Mouse (Mus musculus) induced T-regulatory cell, adult 2 months (primary cell): ENCODE measurements around the gene Gm28539.

Experiments
- DNase-seq: peaks from one replicate; pipeline ENCODE4 v3.0.0-alpha.2; 2012; ENCODE audit warnings: low read depth

Gm28539 gene

GRCm38 (mm10) chr16:18836468-18837208 lies at the start of gene Gm28539, which contains the start of gene 2510002D24Rik:
Gm28539 (plus strand) TSS chr16:18836584.
2510002D24Rik (plus strand) TSS chr16:18836578.
- DNase-seq, result peak; percentile 96

GRCm38 (mm10) chr16:18786652-18787051 lies 49.7 kb upstream of the Gm28539 start:
- no peak for DNase-seq

GRCm38 (mm10) chr16:18788627-18789406 lies 47.6 kb upstream of the Gm28539 start:
- no peak for DNase-seq

GRCm38 (mm10) chr16:18795223-18795899 lies 41.0 kb upstream of the Gm28539 start:
- DNase-seq, result no peak

- no peak for DNase-seq
Observed at GRCm38 (mm10) chr16:18796645-18797044, 39.7 kb upstream of the Gm28539 start.

GRCm38 (mm10) chr16:18798151-18798550 lies 38.2 kb upstream of the Gm28539 start:
- no peak for DNase-seq

- DNase-seq, result peak; percentile 17
Observed at GRCm38 (mm10) chr16:18798841-18799240, 37.5 kb upstream of the Gm28539 start.

- no peak for DNase-seq
Observed at GRCm38 (mm10) chr16:18805746-18806145, 30.6 kb upstream of the Gm28539 start.

GRCm38 (mm10) chr16:18809001-18809400 lies 27.4 kb upstream of the Gm28539 start:
- no peak for DNase-seq

GRCm38 (mm10) chr16:18811032-18811431 lies 25.4 kb upstream of the Gm28539 start:
- DNase-seq, result no peak

GRCm38 (mm10) chr16:18811468-18812384 lies 24.7 kb upstream of the Gm28539 start, which contains the start of the genes Ufd1 and Cdc45:
Ufd1 (plus strand) TSS chr16:18811779.
Cdc45 (minus strand) TSS chr16:18811987.
- peak; percentile 97 for DNase-seq

- no peak for DNase-seq
Observed at GRCm38 (mm10) chr16:18812385-18812910, 23.9 kb upstream of the Gm28539 start.

- no peak for DNase-seq
Observed at GRCm38 (mm10) chr16:18822356-18822755, 14.0 kb upstream of the Gm28539 start.

GRCm38 (mm10) chr16:18822925-18823324 lies 13.5 kb upstream of the Gm28539 start:
- no peak for DNase-seq

- no peak for DNase-seq
Observed at GRCm38 (mm10) chr16:18828630-18829029, 7.8 kb upstream of the Gm28539 start.

- DNase-seq, result no peak
Observed at GRCm38 (mm10) chr16:18829102-18829501, 7.3 kb upstream of the Gm28539 start.

- DNase-seq, result no peak
Observed at GRCm38 (mm10) chr16:18833486-18833885, 2.9 kb upstream of the Gm28539 start.

- DNase-seq, result no peak
Observed at GRCm38 (mm10) chr16:18836073-18836467, 314 bp upstream of the Gm28539 start.

- no peak for DNase-seq
Observed at GRCm38 (mm10) chr16:18838346-18838745, 2.0 kb downstream of the Gm28539 start.

- DNase-seq, result no peak
Observed at GRCm38 (mm10) chr16:18846301-18846820, 10.0 kb downstream of the Gm28539 start.
